ENCODE assay signal across 16 mouse cellular contexts in the genomic region with DNA sequence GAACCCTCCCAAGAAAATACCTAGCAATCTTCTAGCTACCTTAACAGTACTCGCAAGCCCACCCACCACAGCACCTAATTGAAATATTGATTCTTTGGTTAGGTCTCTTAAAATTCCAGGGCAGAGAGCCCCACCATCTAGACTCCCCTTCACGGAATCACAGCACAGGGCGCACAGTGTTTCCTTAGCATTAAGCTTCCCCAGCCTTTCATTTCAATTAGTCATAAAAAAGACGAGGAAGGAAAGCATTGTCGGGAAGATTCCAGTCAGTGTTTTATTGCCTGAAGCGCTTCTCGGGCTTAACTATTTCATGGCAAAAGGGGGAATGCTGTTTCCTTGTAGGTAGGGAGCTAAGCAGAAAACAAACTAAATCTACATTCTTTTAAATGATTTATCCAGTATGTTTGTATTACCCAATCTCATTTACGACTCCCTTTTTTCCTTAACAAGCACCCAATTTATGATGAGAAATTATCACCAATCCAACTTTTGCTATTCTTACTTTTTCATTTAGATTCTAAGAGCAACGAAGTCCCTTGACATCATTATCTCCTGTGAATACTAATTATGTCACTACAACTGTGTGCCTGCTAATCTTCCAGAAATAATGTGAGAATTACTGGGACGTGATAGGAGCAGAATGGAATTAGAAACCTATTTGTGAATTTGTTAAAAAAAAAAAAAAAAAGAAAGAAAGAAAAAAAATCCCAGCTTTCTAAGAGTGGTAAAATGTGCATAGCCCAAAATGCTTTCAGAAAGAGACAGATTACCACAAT.
A peak's percentile ranks its signal among the peaks of the same experiment; 100 is the strongest.
DNase-seq lines count a peak whose midpoint lies in the region; ATAC-seq and TF ChIP-seq lines count a peak whose summit lies in the region.
"Had no signal": no experiment of that assay in that cellular context is flagged by ENCODE, and none has a peak within 500 bp of the region (broad histone marks: within the 10 kb centered on the region; RNA-seq: fewer than 3 reads in every experiment).

No protein-coding gene starts in this region.

- H3K27ac ChIP-seq in kidney, embryonic 15.5 days = no peak overlapping the region
- H3K27ac ChIP-seq in forebrain, embryonic 13.5 days = peak overlapping the region; percentile 44
- H3K27ac ChIP-seq in midbrain, embryonic 15.5 days = peak overlapping the region; percentile 60
- no peak overlapping the region for H3K27ac ChIP-seq in thymus, adult 2 months (ENCODE audit: control insufficient read depth, insufficient read depth, low read length)
- H3K27ac ChIP-seq: embryonic facial prominence, embryonic 13.5 days; liver, embryonic 14.5 days; stomach, postnatal 0 days had no signal

- H3K27me3 ChIP-seq in kidney, embryonic 15.5 days = no peaks in the 10 kb centered on the region
- H3K27me3 ChIP-seq in forebrain, embryonic 13.5 days = no peaks in the 10 kb centered on the region
- no peaks in the 10 kb centered on the region for H3K27me3 ChIP-seq in midbrain, embryonic 15.5 days (replicated peaks)
- no peaks in the 10 kb centered on the region for H3K27me3 ChIP-seq in thymus, adult 2 months (ENCODE audit: control insufficient read depth, insufficient read depth, low read length)
- H3K27me3 ChIP-seq: CH12.LX; embryonic facial prominence, embryonic 13.5 days; heart, embryonic 12.5 days; Patski had no signal

- no peak for ATAC-seq in kidney, embryonic 15.5 days (replicated peaks; ENCODE audit: low FRiP score)
- peak; percentile 61; the same call in 1 of the 2 replicates for ATAC-seq in forebrain, embryonic 13.5 days
- ATAC-seq in midbrain, embryonic 15.5 days (replicated peaks) = 0 out of 2 replicates have a peak, but pooled peaks have one; percentile 39
- ATAC-seq: Patski had no signal

- no peaks in the 10 kb centered on the region for H3K36me3 ChIP-seq in kidney, embryonic 15.5 days
- H3K36me3 ChIP-seq in forebrain, embryonic 13.5 days (ENCODE audit: poor library complexity, severe bottlenecking) = no peaks in the 10 kb centered on the region
- H3K36me3 ChIP-seq in midbrain, embryonic 15.5 days (replicated peaks) = no peaks in the 10 kb centered on the region
- H3K36me3 ChIP-seq in thymus, adult 2 months (ENCODE audit: control insufficient read depth, insufficient read depth, low read length) = no peaks in the 10 kb centered on the region
- H3K36me3 ChIP-seq: embryonic facial prominence, embryonic 13.5 days; heart, embryonic 12.5 days had no signal

- no peak for DNase-seq in kidney, adult 11 months
- peak; percentile 7 for DNase-seq in Muller cell, postnatal 12 days (ENCODE audit: inconsistent ontology term)
- no peak for DNase-seq in adrenal gland, adult (ENCODE audit: inconsistent age in 2 of 2, low spot score in 1 of 2)
- DNase-seq in urinary bladder, adult 18-20 months (ENCODE audit: low spot score in 2 of 2) = no peak
- no peak for DNase-seq in thymus, adult 2 months
- DNase-seq: cerebellum, postnatal 14 days; lung, postnatal 14 days had no signal

- no peak overlapping the region for H3K9ac ChIP-seq in kidney, embryonic 15.5 days
- H3K9ac ChIP-seq in forebrain, embryonic 13.5 days = no peak overlapping the region; the same call in 1 of the 2 replicates
- H3K9ac ChIP-seq in midbrain, embryonic 15.5 days = no peak overlapping the region
- H3K9ac ChIP-seq: embryonic facial prominence, embryonic 13.5 days; heart, embryonic 12.5 days; liver, embryonic 14.5 days had no signal

- TF ChIP-seq CTCF in thymus, adult 2 months (IDR thresholded peaks at IDR 0.05; ENCODE audit: borderline replicate concordance, control insufficient read depth, extremely low read depth, insufficient read depth, low read length, poor library complexity) = no peak

- peak overlapping the region; percentile 41 for H3K4me2 ChIP-seq in kidney, embryonic 15.5 days
- peak overlapping the region; percentile 16; the same call in 1 of the 2 replicates for H3K4me2 ChIP-seq in forebrain, embryonic 13.5 days
- H3K4me2 ChIP-seq in midbrain, embryonic 15.5 days = no peak overlapping the region
- H3K4me2 ChIP-seq: embryonic facial prominence, embryonic 13.5 days; heart, embryonic 12.5 days had no signal

- WGBS in kidney, embryonic 15.5 days = 21% methylated on average over 10 of the region's 10 CpGs
- 21% methylated on average over 10 of the region's 10 CpGs for whole genome bisulfite sequencing in forebrain, embryonic 13.5 days
- WGBS in midbrain, embryonic 15.5 days = 36% methylated on average over 10 of the region's 10 CpGs
- 83% methylated on average over 10 of the region's 10 CpGs for WGBS in thymus, adult 2 months

- no peak for TF ChIP-seq POLR2A in thymus, adult 2 months (IDR thresholded peaks at IDR 0.05; ENCODE audit: control insufficient read depth, extremely low read depth, insufficient read depth, low read length, poor library complexity)

- no peak overlapping the region for H3K4me3 ChIP-seq in kidney, embryonic 15.5 days (replicated peaks)
- no peak overlapping the region for H3K4me3 ChIP-seq in forebrain, embryonic 13.5 days
- no peak overlapping the region for H3K4me3 ChIP-seq in midbrain, embryonic 15.5 days
- H3K4me3 ChIP-seq in thymus, adult 2 months (ENCODE audit: control insufficient read depth, insufficient read depth, low read length) = no peak overlapping the region
- H3K4me3 ChIP-seq: embryonic facial prominence, embryonic 13.5 days; heart, embryonic 12.5 days had no signal

- no peaks in the 10 kb centered on the region for H3K9me3 ChIP-seq in kidney, embryonic 15.5 days (replicated peaks)
- no peaks in the 10 kb centered on the region for H3K9me3 ChIP-seq in forebrain, embryonic 13.5 days (replicated peaks)
- H3K9me3 ChIP-seq in midbrain, embryonic 15.5 days = no peaks in the 10 kb centered on the region
- H3K9me3 ChIP-seq: embryonic facial prominence, embryonic 13.5 days; heart, embryonic 12.5 days had no signal

- peaks cover 6% of the 10 kb centered on the region for H3K4me1 ChIP-seq in kidney, embryonic 15.5 days
- peaks cover 16% of the 10 kb centered on the region for H3K4me1 ChIP-seq in forebrain, embryonic 13.5 days
- H3K4me1 ChIP-seq in midbrain, embryonic 15.5 days = no peaks in the 10 kb centered on the region
- H3K4me1 ChIP-seq in thymus, adult 2 months (replicated peaks; ENCODE audit: control insufficient read depth, insufficient read depth, low read length) = no peaks in the 10 kb centered on the region
- H3K4me1 ChIP-seq: embryonic facial prominence, embryonic 13.5 days; heart, embryonic 12.5 days had no signal

Comparison
In these comparisons a context has a peak if more than half of its experiments do, and no peak if none do; other contexts are left out.
1. H3K27ac ChIP-seq: peak in forebrain, embryonic 13.5 days (single experiment) and midbrain, embryonic 15.5 days (single experiment); none in kidney, embryonic 15.5 days (single experiment) and thymus, adult 2 months (single experiment).